Comparison of ENCODE assay signal across 8 mouse cellular contexts in genomic region chr5:115491076-115491475, GRCm38 (mm10). TPM values are rescaled to one million over a fixed set of nuclear protein-coding genes. Genes with fewer than 3 reads are reported as not detected.
DNase-seq lines count a peak whose midpoint lies in the region; ATAC-seq and TF ChIP-seq lines count a peak whose summit lies in the region.

No protein-coding gene starts in this region.

- peaks cover 9% of the 10 kb centered on the region for H3K4me1 ChIP-seq in forebrain, embryonic 14.5 days (ENCODE audit: control insufficient read depth, insufficient read depth, low read length)
- H3K4me1 ChIP-seq in forebrain, embryonic 16.5 days (replicated peaks; ENCODE audit: control insufficient read depth, insufficient read depth, low read length): peaks cover 25% of the 10 kb centered on the region
- H3K4me1 ChIP-seq in lung, embryonic 14.5 days (ENCODE audit: insufficient read depth): 0 out of 2 replicates have a peak, but pooled peaks cover 5% of the 10 kb centered on the region
- H3K4me1 ChIP-seq in neural tube, embryonic 15.5 days: peaks cover 26% of the 10 kb centered on the region

- WGBS in forebrain, embryonic 14.5 days: 31% methylated on average over 5 of the region's 5 CpGs
- 37% methylated on average over 5 of the region's 5 CpGs for WGBS in forebrain, embryonic 16.5 days
- WGBS in lung, embryonic 14.5 days: 30% methylated on average over 5 of the region's 5 CpGs
- 27% methylated on average over 5 of the region's 5 CpGs for WGBS in neural tube, embryonic 15.5 days

- no peak overlapping the region for H3K9ac ChIP-seq in forebrain, embryonic 14.5 days (ENCODE audit: low read length)
- H3K9ac ChIP-seq in forebrain, embryonic 16.5 days (replicated peaks; ENCODE audit: low read depth, low read length): no peak overlapping the region
- H3K9ac ChIP-seq in lung, embryonic 14.5 days: no peak overlapping the region
- H3K9ac ChIP-seq in neural tube, embryonic 15.5 days (replicated peaks): no peak overlapping the region

- no peak for DNase-seq in forebrain, embryonic 14.5 days (ENCODE audit: low spot score)
- no peak for DNase-seq in lung, embryonic 14.5 days
- DNase-seq in lung, adult 18-20 months: no peak
- DNase-seq in induced T-regulatory cell, adult 2 months (ENCODE audit: low read depth): peak; percentile 51
- no peak for DNase-seq in urinary bladder, postnatal 25 days (ENCODE audit: low spot score)
- DNase-seq in frontal cortex, postnatal 14 days (ENCODE audit: low spot score in 2 of 2): no peak

- H3K27ac ChIP-seq in forebrain, embryonic 14.5 days (ENCODE audit: low read depth, low read length): no peak overlapping the region
- no peak overlapping the region for H3K27ac ChIP-seq in forebrain, embryonic 16.5 days (ENCODE audit: low read length)
- H3K27ac ChIP-seq in lung, embryonic 14.5 days (ENCODE audit: low read depth): peak overlapping the region; percentile 100
- H3K27ac ChIP-seq in neural tube, embryonic 15.5 days (replicated peaks): peak overlapping the region; percentile 100; the same call in 1 of the 2 replicates

- peak overlapping the region; percentile 75; the same call in 1 of the 2 replicates for H3K4me2 ChIP-seq in forebrain, embryonic 14.5 days (ENCODE audit: low read length)
- H3K4me2 ChIP-seq in forebrain, embryonic 16.5 days (ENCODE audit: low read length): no peak overlapping the region
- peak overlapping the region; percentile 66; the same call in 1 of the 2 replicates for H3K4me2 ChIP-seq in lung, embryonic 14.5 days
- peak overlapping the region; percentile 66 for H3K4me2 ChIP-seq in neural tube, embryonic 15.5 days

- no peak overlapping the region for H3K4me3 ChIP-seq in forebrain, embryonic 14.5 days (ENCODE audit: low read depth, low read length)
- H3K4me3 ChIP-seq in forebrain, embryonic 16.5 days (replicated peaks; ENCODE audit: low read length): no peak overlapping the region
- H3K4me3 ChIP-seq in lung, embryonic 14.5 days (ENCODE audit: low read depth, low read length): no peak overlapping the region
- no peak overlapping the region for H3K4me3 ChIP-seq in neural tube, embryonic 15.5 days (replicated peaks)

- TF ChIP-seq CTCF in lung, embryonic 14.5 days (IDR thresholded peaks at IDR 0.05; ENCODE audit: low read depth): no peak

- ATAC-seq in forebrain, embryonic 14.5 days: no peak
- no peak for ATAC-seq in forebrain, embryonic 16.5 days
- no peak for ATAC-seq in lung, embryonic 14.5 days (ENCODE audit: insufficient read depth)
- ATAC-seq in neural tube, embryonic 15.5 days (ENCODE audit: low FRiP score): no peak

- no peaks in the 10 kb centered on the region for H3K9me3 ChIP-seq in forebrain, embryonic 14.5 days (replicated peaks; ENCODE audit: control insufficient read depth, low read length)
- H3K9me3 ChIP-seq in forebrain, embryonic 16.5 days (ENCODE audit: control insufficient read depth, low read length): no peaks in the 10 kb centered on the region
- H3K9me3 ChIP-seq in lung, embryonic 14.5 days (ENCODE audit: low read depth, low read length): no peaks in the 10 kb centered on the region
- H3K9me3 ChIP-seq in neural tube, embryonic 15.5 days (replicated peaks): no peaks in the 10 kb centered on the region

- H3K36me3 ChIP-seq in forebrain, embryonic 14.5 days (ENCODE audit: control insufficient read depth, insufficient read depth, low read length): no peaks in the 10 kb centered on the region
- H3K36me3 ChIP-seq in forebrain, embryonic 16.5 days (ENCODE audit: control insufficient read depth, insufficient read depth): no peaks in the 10 kb centered on the region
- H3K36me3 ChIP-seq in lung, embryonic 14.5 days (ENCODE audit: insufficient read depth): no peaks in the 10 kb centered on the region
- H3K36me3 ChIP-seq in neural tube, embryonic 15.5 days: no peaks in the 10 kb centered on the region

- no peaks in the 10 kb centered on the region for H3K27me3 ChIP-seq in forebrain, embryonic 14.5 days (replicated peaks; ENCODE audit: control insufficient read depth, insufficient read depth, low read length)
- H3K27me3 ChIP-seq in forebrain, embryonic 16.5 days (replicated peaks; ENCODE audit: control insufficient read depth, insufficient read depth, low read length): no peaks in the 10 kb centered on the region
- H3K27me3 ChIP-seq in lung, embryonic 14.5 days (ENCODE audit: insufficient read depth, low read length): no peaks in the 10 kb centered on the region
- no peaks in the 10 kb centered on the region for H3K27me3 ChIP-seq in neural tube, embryonic 15.5 days (replicated peaks)

RNA-seq across cellular contexts. Expression of gene Sirt4, which starts 6.6 kb away (rescaled TPM):
- 19.5 and 24.3 TPM in 2 replicates for polyA plus RNA-seq in forebrain, embryonic 14.5 days (2014; fragmentation: Nextera tagmentation; extraction: Ambion mirVana)
- 32.7 and 37.6 TPM in 2 replicates for polyA plus RNA-seq in forebrain, embryonic 16.5 days (2015; fragmentation: Nextera tagmentation; extraction: Ambion mirVana)
- polyA plus RNA-seq in lung, embryonic 14.5 days (2014; fragmentation: Nextera tagmentation; extraction: Ambion mirVana): 22.8 and 23.9 TPM in 2 replicates
- 31.0 and 37.1 TPM in 2 replicates for polyA plus RNA-seq in neural tube, embryonic 15.5 days (2015; fragmentation: Nextera tagmentation; extraction: Ambion mirVana)

RNA-seq across cellular contexts. Expression of gene Pxn, which starts 15.4 kb away (rescaled TPM):
- polyA plus RNA-seq in forebrain, embryonic 14.5 days (2014; fragmentation: Nextera tagmentation; extraction: Ambion mirVana): 7.5 and 9.8 TPM in 2 replicates
- polyA plus RNA-seq in forebrain, embryonic 16.5 days (2015; fragmentation: Nextera tagmentation; extraction: Ambion mirVana): 20.6 and 22.5 TPM in 2 replicates
- polyA plus RNA-seq in lung, embryonic 14.5 days (2014; fragmentation: Nextera tagmentation; extraction: Ambion mirVana): 22.3 and 25.2 TPM in 2 replicates
- 21.3 and 28.2 TPM in 2 replicates for polyA plus RNA-seq in neural tube, embryonic 15.5 days (2015; fragmentation: Nextera tagmentation; extraction: Ambion mirVana)

RNA-seq across cellular contexts. Expression of gene Pla2g1b, which starts 25.0 kb away (rescaled TPM):
- polyA plus RNA-seq in forebrain, embryonic 14.5 days (2014; fragmentation: Nextera tagmentation; extraction: Ambion mirVana): not detected in 2 replicates
- not detected in 2 replicates for polyA plus RNA-seq in forebrain, embryonic 16.5 days (2015; fragmentation: Nextera tagmentation; extraction: Ambion mirVana)
- 4.5 and 5.6 TPM in 2 replicates for polyA plus RNA-seq in lung, embryonic 14.5 days (2014; fragmentation: Nextera tagmentation; extraction: Ambion mirVana)
- 0.81 and 1.1 TPM in 2 replicates for polyA plus RNA-seq in neural tube, embryonic 15.5 days (2015; fragmentation: Nextera tagmentation; extraction: Ambion mirVana)

Comparison
In these comparisons a context has a peak if more than half of its experiments do, and no peak if none do; other contexts are left out.
1. H3K27ac ChIP-seq: peak in lung, embryonic 14.5 days (single experiment) and neural tube, embryonic 15.5 days (single experiment); none in forebrain, embryonic 14.5 days (single experiment) and forebrain, embryonic 16.5 days (single experiment).